Mouse (Mus musculus): ENCODE measurements at regions not wholly inside any gene's neighbourhood (a gene's known extent, or its start where the extent isn't known, plus 50 kb on each side); places are given as distances from the start of the nearest gene placed in this dataset.

GRCm38 (mm10) chr1:13798848-13799247 lies 2294.3 kb downstream of the 4930444P10Rik start:
- H3K4me2 ChIP-seq (ENCODE audit: insufficient read depth, low read depth, poor library complexity, severe bottlenecking), result no peak overlapping the region
- no peaks in the 10 kb centered on the region for H3K27me3 ChIP-seq (replicated peaks)
- H3K36me3 ChIP-seq (replicated peaks in 1 of 2; ENCODE audit: control insufficient read depth in 1 of 2, insufficient read depth in 1 of 2, low read length in 1 of 2), result no peaks in the 10 kb centered on the region
- TF ChIP-seq POLR2AphosphoS2 (IDR thresholded peaks at IDR 0.05; ENCODE audit: low read depth, low read length), result no peak
- TF ChIP-seq SMC3 (IDR thresholded peaks at IDR 0.05; ENCODE audit: low read depth, low read length), result no peak
- no peak for TF ChIP-seq EP300 (IDR thresholded peaks at IDR 0.05; ENCODE audit: low read length)
- TF ChIP-seq HCFC1 (IDR thresholded peaks at IDR 0.05; ENCODE audit: low read depth, low read length), result no peak
- no peak for TF ChIP-seq MAX (IDR thresholded peaks at IDR 0.05; ENCODE audit: low read length)
- H3K79me2 ChIP-seq (replicated peaks; ENCODE audit: control insufficient read depth, extremely low read depth, insufficient read depth, poor library complexity, severe bottlenecking), result no peaks in the 10 kb centered on the region
- no peaks in the 10 kb centered on the region for H3K4me1 ChIP-seq (ENCODE audit: control insufficient read depth in 1 of 2, insufficient read depth in 2 of 2)
- in situ Hi-C loops (cut with MboI; ENCODE audit: low pct_ligation_motif_present, low pct_unique_long_range_greater_than_20kb, low sequenced_read_pairs) (loop anchor here (25.0 kb wide), 1 partner anchor 838 kb away; no protein-coding TSS in a partner anchor), dilution Hi-C loops (cut with MboI; ENCODE audit: extremely low pct_ligation_motif_present, extremely low pct_unique_long_range_greater_than_20kb, low sequenced_read_pairs) (no loop called here)
- no peak overlapping the region for H3K4me3 ChIP-seq (replicated peaks in 1 of 3; ENCODE audit: low read depth in 2 of 3, low read length in 2 of 3, poor library complexity in 1 of 3)
- H3K9me3 ChIP-seq (replicated peaks; ENCODE audit: low read length), result no peaks in the 10 kb centered on the region
- H3K27ac ChIP-seq (ENCODE audit: insufficient read depth, low read depth), result no peak overlapping the region
- DNase-seq (ENCODE audit: extremely low read depth), result no peak
- no peak overlapping the region for H3K9ac ChIP-seq (ENCODE audit: insufficient read depth, low read depth)

GRCm38 (mm10) chr1:13795196-13795595 lies 2297.9 kb downstream of the 4930444P10Rik start:
- peaks cover 6% of the 10 kb centered on the region for H3K9me3 ChIP-seq (replicated peaks; ENCODE audit: low read length)
- H3K36me3 ChIP-seq (replicated peaks in 1 of 2; ENCODE audit: control insufficient read depth in 1 of 2, insufficient read depth in 1 of 2, low read length in 1 of 2), result no peaks in the 10 kb centered on the region
- no peak overlapping the region for H3K4me2 ChIP-seq (ENCODE audit: insufficient read depth, low read depth, poor library complexity, severe bottlenecking)
- H3K27me3 ChIP-seq (replicated peaks), result no peaks in the 10 kb centered on the region
- H3K4me3 ChIP-seq (replicated peaks in 1 of 3; ENCODE audit: low read depth in 2 of 3, low read length in 2 of 3, poor library complexity in 1 of 3), result no peak overlapping the region
- dilution Hi-C loops (cut with MboI; ENCODE audit: extremely low pct_ligation_motif_present, extremely low pct_unique_long_range_greater_than_20kb, low sequenced_read_pairs) (no loop called here), in situ Hi-C loops (cut with MboI; ENCODE audit: low pct_ligation_motif_present, low pct_unique_long_range_greater_than_20kb, low sequenced_read_pairs) (loop anchor here (25.0 kb wide), 1 partner anchor 842 kb away; no protein-coding TSS in a partner anchor)
- TF ChIP-seq MAZ (IDR thresholded peaks at IDR 0.05; ENCODE audit: low read depth, low read length), result no peak
- TF ChIP-seq POLR2AphosphoS2 (IDR thresholded peaks at IDR 0.05; ENCODE audit: low read depth, low read length), result no peak
- TF ChIP-seq IRF4 (IDR thresholded peaks at IDR 0.05; ENCODE audit: low read depth, low read length), result no peak
- no peak for TF ChIP-seq ZNF384 (IDR thresholded peaks at IDR 0.05; ENCODE audit: low read depth, low read length)
- no peak for TF ChIP-seq SIN3A (IDR thresholded peaks at IDR 0.05; ENCODE audit: low read length)
- TF ChIP-seq PAX5 (IDR thresholded peaks at IDR 0.05; ENCODE audit: low read length), result no peak
- TF ChIP-seq MAFK (IDR thresholded peaks at IDR 0.05; ENCODE audit: insufficient replicate concordance, low read length), result no peak
- no peak for TF ChIP-seq MAX (IDR thresholded peaks at IDR 0.05; ENCODE audit: low read length)
- TF ChIP-seq ELF1 (IDR thresholded peaks at IDR 0.05; ENCODE audit: low read depth, low read length), result no peak
- TF ChIP-seq MXI1 (IDR thresholded peaks at IDR 0.05; ENCODE audit: low read depth, low read length), result no peak
- TF ChIP-seq EP300 (IDR thresholded peaks at IDR 0.05; ENCODE audit: low read length), result no peak
- no peak for TF ChIP-seq ETS1 (conservative IDR thresholded peaks at IDR 0.05; ENCODE audit: low read depth, low read length)
- DNase-seq (ENCODE audit: extremely low read depth), result no peak
- H3K27ac ChIP-seq (ENCODE audit: insufficient read depth, low read depth), result no peak overlapping the region
- H3K79me2 ChIP-seq (replicated peaks; ENCODE audit: control insufficient read depth, extremely low read depth, insufficient read depth, poor library complexity, severe bottlenecking), result no peaks in the 10 kb centered on the region
- H3K4me1 ChIP-seq (ENCODE audit: control insufficient read depth in 1 of 2, insufficient read depth in 2 of 2), result no peaks in the 10 kb centered on the region
- no peak overlapping the region for H3K9ac ChIP-seq (ENCODE audit: insufficient read depth, low read depth)
